Mouse (Mus musculus) limb, embryonic 13.5 days (tissue): Measurements from ENCODE around the gene Plxdc1. TPM values are rescaled to one million over a fixed set of nuclear protein-coding genes. Genes with fewer than 3 reads are reported as not detected.

Experiments used
- ATAC-seq: fragments of 200-750 bp; cut with Nextera tagmentation; 2 replicates; pipeline ENCODE4 v1.8.0; 2017; ENCODE audit warnings: low read depth, moderate number of reproducible peaks, moderate TSS enrichment; ENCODE audit not compliant: low FRiP score
- H3K27ac ChIP-seq: fragments of 300-500 bp; sonication (generic); 2 replicates; pipeline ENCODE4 v1.5.1; 2015; ENCODE audit warnings: inconsistent platforms, mild to moderate bottlenecking, moderate library complexity
- H3K27me3 ChIP-seq: fragments of 300-500 bp; sonication (generic); 2 replicates; pipeline ENCODE4 v1.6.1; 2015; ENCODE audit warnings: mild to moderate bottlenecking, inconsistent platforms
- H3K36me3 ChIP-seq: fragments of 300-500 bp; sonication (generic); 2 replicates; pipeline ENCODE4 v1.6.1; 2015; ENCODE audit warnings: inconsistent platforms, mild to moderate bottlenecking, moderate library complexity
- H3K4me1 ChIP-seq: fragments of 300-500 bp; sonication (generic); 2 replicates; pipeline ENCODE4 v1.6.1; 2015; ENCODE audit warnings: inconsistent platforms
- H3K4me2 ChIP-seq: fragments of 300-500 bp; sonication (generic); replicated peaks from 2 replicates; pipeline ENCODE4 v1.6.1; 2015; ENCODE audit warnings: inconsistent platforms, mild to moderate bottlenecking, moderate library complexity
- H3K4me3 ChIP-seq: fragments of 300-500 bp; sonication (generic); 2 replicates; pipeline ENCODE4 v1.5.1; 2015; ENCODE audit warnings: moderate library complexity, mild to moderate bottlenecking, inconsistent platforms
- H3K9ac ChIP-seq: fragments of 300-500 bp; sonication (generic); 2 replicates; pipeline ENCODE4 v1.6.1; 2015; ENCODE audit warnings: mild to moderate bottlenecking, inconsistent platforms
- H3K9me3 ChIP-seq: fragments of 300-500 bp; sonication (generic); 2 replicates; pipeline ENCODE4 v1.6.1; 2016; ENCODE audit warnings: inconsistent platforms
- WGBS: fragments of 180-500 bp; shearing (Covaris S2); methylation state at CpG from one replicate; pipeline ENCODE4 v1.1.7; 2015; 5-methylcytosine and 5-hydroxymethylcytosine counted together
- polyA plus RNA-seq: library from polyadenylated mRNA; unstranded; fragments of >200 nt; fragmentation: Nextera tagmentation; extraction: Ambion mirVana; gene quantifications from 2 replicates; pipeline ENCODE4 v1.2.1, GENCODE M21; 2015

Plxdc1 gene
- polyA plus RNA-seq, 1 experiment from 2014 or later, result 0.33 TPM

DNA sequence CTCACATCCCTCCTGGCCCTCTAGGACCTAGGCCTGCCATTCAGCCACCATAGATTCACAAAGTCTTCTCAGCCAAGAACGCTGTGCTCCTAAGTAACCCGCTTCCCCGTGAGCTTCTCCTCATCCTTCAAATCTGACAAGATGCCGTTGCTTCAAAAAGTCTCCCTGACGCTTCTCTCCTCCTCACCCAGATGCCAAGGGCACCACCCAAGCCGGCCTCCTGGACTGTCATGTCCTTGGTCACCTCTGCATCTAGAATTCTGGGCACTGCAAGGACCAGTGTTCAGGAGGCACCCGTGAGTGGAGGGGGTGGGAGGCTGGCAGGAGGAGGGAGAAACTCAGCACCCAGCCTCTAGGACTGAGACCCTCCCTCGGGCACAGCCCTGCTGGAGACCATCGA, 3.5 kb downstream of the Plxdc1 start:
- no peak for ATAC-seq
- H3K4me2 ChIP-seq, result no peak overlapping the region
- peaks cover 19% of the 10 kb centered on the region for H3K4me1 ChIP-seq
- no peak overlapping the region for H3K9ac ChIP-seq
- peaks cover 34% of the 10 kb centered on the region for H3K27me3 ChIP-seq
- WGBS, result 88% methylated on average over 9 of the region's 9 CpGs
- no peaks in the 10 kb centered on the region for H3K9me3 ChIP-seq
- H3K27ac ChIP-seq, result no peak overlapping the region
- H3K36me3 ChIP-seq, result no peaks in the 10 kb centered on the region
- no peak overlapping the region for H3K4me3 ChIP-seq

DNA sequence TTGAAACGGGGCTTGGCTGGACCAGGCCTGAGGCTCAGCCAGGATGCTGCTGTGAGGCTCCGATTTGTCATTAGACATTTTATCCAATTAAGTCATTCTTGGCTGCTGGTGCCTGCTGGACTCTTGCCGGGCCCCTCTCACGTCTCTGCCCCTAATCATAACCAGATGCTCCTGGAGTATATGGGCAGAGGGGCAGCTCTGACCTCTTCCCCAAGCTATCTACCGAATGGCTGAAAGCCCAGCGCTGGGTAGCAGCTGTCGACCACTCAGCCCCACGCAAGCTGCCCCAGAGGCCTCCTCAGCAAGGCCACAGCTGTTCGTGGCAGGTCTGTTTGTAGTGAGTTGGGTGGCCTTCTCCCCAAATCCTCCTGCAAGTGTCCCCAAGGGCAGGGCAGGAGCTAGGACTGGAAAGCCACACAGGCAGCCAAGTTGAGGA, 5.7 kb downstream of the Plxdc1 start:
- Histone ChIP-seq H3K27me3 (peaks cover 17% of the 10 kb centered on the region), H3K9ac (peak overlapping the region; percentile 21; the same call in 1 of the 2 replicates), H3K36me3 (no peaks in the 10 kb centered on the region), H3K4me1 (peaks cover 14% of the 10 kb centered on the region), H3K4me3 (no peak overlapping the region), H3K9me3 (no peaks in the 10 kb centered on the region), H3K27ac (no peak overlapping the region; the same call in 1 of the 2 replicates), H3K4me2 (peak overlapping the region; percentile 19; the same call in 1 of the 2 replicates)
- peak; percentile 66 for ATAC-seq
- 17% methylated on average over 9 of the region's 9 CpGs for WGBS

DNA sequence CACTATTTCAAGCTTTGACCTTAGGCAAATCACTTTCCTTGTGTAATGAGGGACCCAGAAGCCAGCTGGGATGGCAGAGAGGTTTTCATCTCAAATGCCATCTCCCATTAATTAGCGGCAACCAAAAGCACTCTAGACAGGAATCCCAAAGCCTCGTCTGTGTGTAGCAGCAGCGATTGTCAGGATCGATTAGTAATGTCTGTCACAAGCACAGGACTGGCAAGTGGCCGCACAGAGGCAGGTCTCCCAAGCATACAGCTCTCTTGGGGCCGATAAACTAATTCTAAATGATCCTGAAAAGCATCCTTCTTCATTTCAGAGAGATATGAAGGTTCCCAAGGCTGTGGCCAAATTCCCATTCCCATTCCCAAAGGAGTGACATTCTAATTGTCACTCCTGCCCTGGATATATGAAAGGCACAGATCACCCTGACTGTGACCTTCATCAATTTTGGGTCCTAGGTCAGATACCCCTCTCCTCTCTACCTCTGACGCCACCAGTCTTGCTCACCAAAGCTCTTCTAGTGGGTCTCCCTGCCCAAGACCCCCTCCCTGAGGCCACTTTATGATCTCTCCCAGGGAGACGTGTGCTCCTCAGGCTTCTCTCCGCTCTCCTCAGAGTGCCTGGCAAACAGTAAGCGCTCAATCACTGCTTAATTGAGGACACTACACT, 6.3 kb downstream of the Plxdc1 start:
- Histone ChIP-seq H3K27ac (no peak overlapping the region; the same call in 1 of the 2 replicates), H3K27me3 (peaks cover 11% of the 10 kb centered on the region), H3K36me3 (no peaks in the 10 kb centered on the region), H3K4me2 (no peak overlapping the region), H3K9ac (peak overlapping the region; percentile 21; the same call in 1 of the 2 replicates), H3K9me3 (no peaks in the 10 kb centered on the region), H3K4me1 (peaks cover 14% of the 10 kb centered on the region), H3K4me3 (no peak overlapping the region)
- ATAC-seq, result no peak
- 52% methylated on average over 10 of the region's 10 CpGs for WGBS

DNA sequence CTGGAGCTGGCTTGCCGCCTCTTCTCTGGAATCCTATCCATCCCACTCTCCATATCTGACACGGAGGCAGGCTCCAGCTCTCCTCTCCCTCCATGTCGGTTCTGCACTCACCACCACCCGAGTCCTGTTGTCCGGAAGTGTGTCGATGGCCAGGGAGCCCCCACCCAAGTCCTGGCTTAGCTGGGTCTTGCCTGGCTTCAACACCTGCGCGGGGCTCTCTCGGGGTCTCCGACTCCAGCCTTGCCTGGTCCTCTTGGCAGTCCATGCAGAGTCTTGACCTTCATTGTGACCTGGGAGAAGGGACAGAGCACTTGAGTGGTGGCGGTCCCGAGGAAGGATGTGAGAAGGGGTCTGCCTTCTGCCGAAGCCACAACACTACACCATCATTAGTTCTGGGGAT, 7.9 kb downstream of the Plxdc1 start:
- Histone ChIP-seq H3K9ac (no peak overlapping the region), H3K27me3 (no peaks in the 10 kb centered on the region; the same call in 1 of the 2 replicates), H3K4me1 (peaks cover 14% of the 10 kb centered on the region), H3K9me3 (no peaks in the 10 kb centered on the region), H3K4me3 (no peak overlapping the region), H3K4me2 (no peak overlapping the region), H3K36me3 (no peaks in the 10 kb centered on the region), H3K27ac (no peak overlapping the region)
- 84% methylated on average over 13 of the region's 13 CpGs for WGBS
- ATAC-seq, result no peak

DNA sequence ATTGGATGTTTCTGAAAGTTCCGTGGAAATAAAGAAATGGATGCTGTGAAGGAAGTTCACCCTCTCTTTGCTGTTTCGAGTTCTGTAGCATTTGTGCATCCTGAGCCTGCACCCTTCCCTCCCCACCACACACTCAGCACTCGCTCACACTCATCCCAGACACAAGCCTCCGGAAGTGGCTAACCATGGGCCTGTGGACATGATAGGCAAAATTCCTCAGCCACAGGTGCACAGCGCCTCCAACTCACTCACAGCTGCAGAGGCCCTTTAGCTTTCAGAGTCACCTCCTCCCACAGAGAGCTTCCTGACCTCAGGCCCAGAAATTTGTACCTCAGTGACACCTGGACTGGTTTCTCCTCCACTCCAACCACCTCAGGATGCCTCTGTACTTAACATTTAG, 8.4 kb downstream of the Plxdc1 start:
- Histone ChIP-seq H3K4me3 (no peak overlapping the region), H3K9ac (no peak overlapping the region), H3K36me3 (no peaks in the 10 kb centered on the region), H3K27me3 (no peaks in the 10 kb centered on the region; the same call in 1 of the 2 replicates), H3K9me3 (no peaks in the 10 kb centered on the region), H3K4me2 (no peak overlapping the region), H3K27ac (no peak overlapping the region), H3K4me1 (peaks cover 14% of the 10 kb centered on the region)
- ATAC-seq, result no peak
- WGBS, result 82% methylated on average over 5 of the region's 5 CpGs

GRCm38 (mm10) chr11:97974746-97975145, 11.5 kb downstream of the Plxdc1 start:
- no peak overlapping the region for H3K9ac ChIP-seq
- peaks cover 6% of the 10 kb centered on the region; the same call in 1 of the 2 replicates for H3K27me3 ChIP-seq
- 0 out of 2 replicates have a peak, but pooled peaks cover 4% of the 10 kb centered on the region for H3K9me3 ChIP-seq
- H3K27ac ChIP-seq, result no peak overlapping the region
- no peak overlapping the region for H3K4me2 ChIP-seq
- no peak for ATAC-seq
- no peaks in the 10 kb centered on the region for H3K36me3 ChIP-seq
- no peaks in the 10 kb centered on the region for H3K4me1 ChIP-seq
- 78% methylated on average over 5 of the region's 5 CpGs for WGBS
- no peak overlapping the region for H3K4me3 ChIP-seq

GRCm38 (mm10) chr11:97974141-97974540, 12.1 kb downstream of the Plxdc1 start:
- H3K4me2 ChIP-seq, result no peak overlapping the region
- H3K36me3 ChIP-seq, result no peaks in the 10 kb centered on the region
- ATAC-seq, result no peak
- WGBS, result 88% methylated on average over 5 of the region's 5 CpGs
- peaks cover 6% of the 10 kb centered on the region; the same call in 1 of the 2 replicates for H3K27me3 ChIP-seq
- no peaks in the 10 kb centered on the region for H3K4me1 ChIP-seq
- H3K9ac ChIP-seq, result no peak overlapping the region
- H3K27ac ChIP-seq, result no peak overlapping the region
- no peak overlapping the region for H3K4me3 ChIP-seq
- H3K9me3 ChIP-seq, result 0 out of 2 replicates have a peak, but pooled peaks cover 4% of the 10 kb centered on the region

- Histone ChIP-seq H3K27me3 (0 out of 2 replicates have a peak, but pooled peaks cover 15% of the 10 kb centered on the region), H3K36me3 (no peaks in the 10 kb centered on the region), H3K9me3 (0 out of 2 replicates have a peak, but pooled peaks cover 4% of the 10 kb centered on the region), H3K27ac (no peak overlapping the region), H3K4me1 (no peaks in the 10 kb centered on the region), H3K4me3 (no peak overlapping the region), H3K4me2 (no peak overlapping the region), H3K9ac (no peak overlapping the region)
- no peak for ATAC-seq
- WGBS, result 71% methylated on average over 2 of the region's 2 CpGs
Measured at GRCm38 (mm10) chr11:97972434-97972833, 13.8 kb downstream of the Plxdc1 start.

DNA sequence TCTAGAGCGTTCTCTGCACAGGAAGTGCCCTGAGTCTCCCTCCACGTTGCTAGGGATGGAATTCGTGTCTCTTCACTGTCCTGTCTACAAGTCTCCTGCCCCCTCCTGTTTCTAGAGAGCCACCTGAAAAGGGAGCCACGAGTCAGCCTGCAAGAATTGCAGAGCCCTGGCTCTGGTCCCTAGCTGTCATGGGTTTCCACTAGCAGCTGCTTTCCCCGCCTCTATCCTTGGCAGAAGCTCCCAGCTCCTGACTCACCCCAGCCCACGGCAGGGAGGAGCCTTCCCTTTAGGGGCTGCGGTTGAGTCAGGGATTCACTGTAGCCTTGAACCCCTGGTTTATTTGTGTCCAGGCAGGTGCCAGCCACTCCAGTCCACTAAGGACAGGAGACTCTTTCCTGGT, 15.0 kb downstream of the Plxdc1 start:
- Histone ChIP-seq H3K4me3 (no peak overlapping the region), H3K9ac (no peak overlapping the region), H3K4me1 (no peaks in the 10 kb centered on the region), H3K27me3 (0 out of 2 replicates have a peak, but pooled peaks cover 15% of the 10 kb centered on the region), H3K27ac (no peak overlapping the region), H3K36me3 (no peaks in the 10 kb centered on the region), H3K4me2 (no peak overlapping the region), H3K9me3 (0 out of 2 replicates have a peak, but pooled peaks cover 4% of the 10 kb centered on the region)
- no peak for ATAC-seq
- 42% methylated on average over 7 of the region's 7 CpGs for WGBS

DNA sequence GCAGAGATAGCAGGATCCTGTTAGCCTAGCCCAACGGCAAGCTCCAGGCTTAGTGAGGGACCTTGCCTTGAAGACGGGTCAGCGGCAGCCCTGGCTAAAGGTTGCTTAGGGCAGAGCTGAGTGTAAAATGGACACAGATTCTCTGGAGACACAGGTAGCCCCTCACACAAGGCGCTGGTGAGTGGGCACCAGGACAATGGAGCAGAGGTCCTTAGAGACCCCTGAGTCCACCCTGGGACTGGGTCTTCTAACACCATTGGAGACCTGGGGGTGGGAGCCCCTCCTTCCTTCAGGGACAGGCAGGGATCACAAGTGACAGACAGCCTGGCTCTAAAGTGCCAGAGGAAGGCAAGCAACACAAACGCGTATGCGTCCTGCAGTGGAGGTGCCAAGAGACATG, 15.5 kb downstream of the Plxdc1 start:
- Histone ChIP-seq H3K4me3 (no peak overlapping the region), H3K9ac (no peak overlapping the region), H3K27ac (no peak overlapping the region), H3K36me3 (no peaks in the 10 kb centered on the region), H3K27me3 (0 out of 2 replicates have a peak, but pooled peaks cover 15% of the 10 kb centered on the region), H3K4me2 (no peak overlapping the region), H3K4me1 (no peaks in the 10 kb centered on the region), H3K9me3 (0 out of 2 replicates have a peak, but pooled peaks cover 4% of the 10 kb centered on the region)
- WGBS, result 83% methylated on average over 7 of the region's 7 CpGs
- ATAC-seq, result no peak

DNA sequence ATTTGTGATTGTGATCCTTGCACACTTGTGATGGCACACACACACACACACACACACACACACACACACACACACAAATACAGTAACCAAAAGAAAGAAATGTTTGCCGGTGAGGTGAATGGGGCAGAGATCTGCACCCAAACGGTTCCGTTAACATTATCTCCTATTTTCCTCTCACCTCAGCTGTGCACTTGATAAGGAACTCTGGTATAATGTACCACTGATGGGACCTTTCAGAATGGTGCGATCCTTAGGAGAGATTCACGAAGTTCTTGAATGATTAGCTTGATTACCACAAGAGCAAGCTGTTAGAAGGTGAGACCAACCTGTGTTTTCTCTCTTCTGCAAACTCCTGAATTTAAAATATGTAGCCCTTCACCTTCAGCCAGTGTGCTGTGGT, 17.9 kb downstream of the Plxdc1 start:
- no peak overlapping the region for H3K9ac ChIP-seq
- no peak for ATAC-seq
- 0 out of 2 replicates have a peak, but pooled peaks cover 15% of the 10 kb centered on the region for H3K27me3 ChIP-seq
- H3K27ac ChIP-seq, result no peak overlapping the region
- no peak overlapping the region for H3K4me3 ChIP-seq
- H3K36me3 ChIP-seq, result no peaks in the 10 kb centered on the region
- no peak overlapping the region for H3K4me2 ChIP-seq
- WGBS, result 84% methylated on average over 5 of the region's 5 CpGs
- H3K9me3 ChIP-seq, result 0 out of 2 replicates have a peak, but pooled peaks cover 4% of the 10 kb centered on the region
- H3K4me1 ChIP-seq, result no peaks in the 10 kb centered on the region

- Histone ChIP-seq H3K4me3 (no peak overlapping the region), H3K9me3 (no peaks in the 10 kb centered on the region), H3K4me1 (no peaks in the 10 kb centered on the region), H3K27ac (no peak overlapping the region), H3K9ac (no peak overlapping the region), H3K4me2 (no peak overlapping the region), H3K36me3 (no peaks in the 10 kb centered on the region), H3K27me3 (0 out of 2 replicates have a peak, but pooled peaks cover 15% of the 10 kb centered on the region)
- no peak for ATAC-seq
- 60% methylated on average over 2 of the region's 2 CpGs for WGBS
Measured at GRCm38 (mm10) chr11:97967114-97967513, 19.1 kb downstream of the Plxdc1 start.
